Mouse (Mus musculus) MEL-GATA-1-ER (cell line): ENCODE data around the gene Col9a2.
A peak's percentile ranks its signal among the peaks of the same experiment; 100 is the strongest.

ENCODE experiments used
- DNase-seq: peaks from one replicate; pipeline ENCODE4 v3.0.0-alpha.2; 2012; ENCODE audit warnings: low read depth; ENCODE audit errors: extremely low read depth

Gene Col9a2

GRCm38 (mm10) chr4:121039331-121040115 lies at the start of gene Col9a2:
Col9a2 (plus strand) TSS chr4:121039385.
- no peak for DNase-seq

GRCm38 (mm10) chr4:120992284-120992683 lies 46.9 kb upstream of the Col9a2 start:
- no peak for DNase-seq

- no peak for DNase-seq
Measured at GRCm38 (mm10) chr4:120993025-120993424, 46.2 kb upstream of the Col9a2 start.

- no peak for DNase-seq
Measured at GRCm38 (mm10) chr4:120995911-120996310, 43.3 kb upstream of the Col9a2 start.

- DNase-seq: no peak
Measured at GRCm38 (mm10) chr4:121001042-121001441, 38.1 kb upstream of the Col9a2 start.

GRCm38 (mm10) chr4:121001659-121002058 lies 37.5 kb upstream of the Col9a2 start:
- no peak for DNase-seq

GRCm38 (mm10) chr4:121002400-121003171 lies 36.6 kb upstream of the Col9a2 start:
- no peak for DNase-seq

- DNase-seq: no peak
Measured at GRCm38 (mm10) chr4:121003611-121004091, 35.5 kb upstream of the Col9a2 start.

GRCm38 (mm10) chr4:121004679-121005078 lies 34.5 kb upstream of the Col9a2 start:
- DNase-seq: no peak

- no peak for DNase-seq
Measured at GRCm38 (mm10) chr4:121007006-121007405, 32.2 kb upstream of the Col9a2 start.

- DNase-seq: no peak
Measured at GRCm38 (mm10) chr4:121008071-121008745, 31.0 kb upstream of the Col9a2 start.

- no peak for DNase-seq
Measured at GRCm38 (mm10) chr4:121009151-121009550, 30.0 kb upstream of the Col9a2 start.

- no peak for DNase-seq
Measured at GRCm38 (mm10) chr4:121010770-121011549, 28.2 kb upstream of the Col9a2 start.

- DNase-seq: peak; percentile 98
Measured at GRCm38 (mm10) chr4:121014594-121015267, 24.5 kb upstream of the Col9a2 start.

GRCm38 (mm10) chr4:121015268-121015659 lies 23.9 kb upstream of the Col9a2 start:
- no peak for DNase-seq

- no peak for DNase-seq
Measured at GRCm38 (mm10) chr4:121016021-121016898, 22.9 kb upstream of the Col9a2 start.

- DNase-seq: peak; percentile 80
Measured at GRCm38 (mm10) chr4:121016928-121017657, 22.1 kb upstream of the Col9a2 start, which contains the start of gene Smap2. Smap2 (minus strand) TSS chr4:121017247.

- no peak for DNase-seq
Measured at GRCm38 (mm10) chr4:121018250-121018649, 20.9 kb upstream of the Col9a2 start.
